Mouse (Mus musculus): Measurements from ENCODE around the gene Plekha6.

DNA sequence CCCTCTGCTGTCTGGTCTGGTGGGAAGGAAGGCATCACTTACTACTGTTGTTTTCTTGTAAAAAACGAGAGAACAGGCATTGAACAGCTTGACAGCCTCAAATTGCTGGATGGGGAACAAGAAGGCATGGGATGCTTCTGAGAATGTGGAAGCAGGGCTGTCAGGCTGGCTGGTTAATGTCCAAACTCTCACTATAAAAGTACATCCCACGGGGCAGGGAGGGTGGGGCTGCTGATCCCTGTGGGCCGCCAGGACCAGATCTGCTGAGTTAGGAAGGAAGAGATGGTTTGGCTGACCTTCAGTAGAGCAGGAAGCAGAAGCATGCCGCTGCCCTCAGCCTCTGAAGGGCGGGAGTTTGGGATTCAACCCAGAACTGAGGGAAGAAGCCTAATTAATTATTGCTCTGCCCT, 87.6 kb downstream of the Plekha6 start:
- no peak for TF ChIP-seq FLI1 (IDR thresholded peaks at IDR 0.05; ENCODE audit: low read length)
- TF ChIP-seq GATA1 (IDR thresholded peaks at IDR 0.05; ENCODE audit: borderline replicate concordance, low read length), result no peak
